Mouse (Mus musculus) heart, postnatal 0 days (tissue): ENCODE measurements around the gene Pltp.

Experiments
- CTCF ChIP-seq: IDR thresholded peaks from 2 replicates; pipeline ENCODE4 v1.5.1; 2016; ENCODE audit warnings: antibody characterized with exemption, control low read depth, low read depth
- EP300 ChIP-seq: IDR thresholded peaks from 2 replicates; pipeline ENCODE4 v1.6.1; 2016; ENCODE audit warnings: antibody characterized with exemption, low read depth

DNA sequence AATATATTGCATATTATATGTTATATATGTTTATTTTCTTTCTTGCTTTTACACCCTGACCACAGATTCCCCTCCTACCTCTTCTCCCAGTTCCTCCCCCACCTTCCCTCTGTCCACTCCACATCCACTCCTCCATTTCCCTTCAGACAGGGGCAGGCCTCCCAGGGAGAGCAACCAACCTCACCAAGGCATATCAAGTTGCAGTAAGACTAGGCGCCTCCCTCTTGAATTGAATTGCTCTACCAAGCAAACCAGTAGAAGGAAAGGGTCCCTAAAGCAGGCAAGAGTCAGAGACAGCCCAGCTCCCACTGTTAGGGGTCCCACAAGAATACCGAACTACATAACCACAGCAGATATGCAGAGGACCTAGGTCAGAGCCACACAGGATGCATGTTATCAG is 1.6 kb upstream of the Pltp start:
- TF ChIP-seq CTCF (no peak), EP300 (no peak)
